Mouse (Mus musculus): ENCODE measurements around the gene Ube2v1. TPM values are rescaled to one million over a fixed set of nuclear protein-coding genes. Genes with fewer than 3 reads are reported as not detected.
"Not testable (repeated sequence)": the region's sequence is repeated elsewhere in the genome, so short reads cannot be mapped to it uniquely, and the experiment has no call there.

Gene Ube2v1
- polyA plus RNA-seq, 1 experiment from 2014 or later: 218 TPM

- ATAC-seq (replicated peaks; ENCODE audit: extremely low read depth, insufficient read depth, low FRiP score): no peak
- Histone ChIP-seq H3K27me3 (ENCODE audit: control insufficient read depth, insufficient read depth, low read length) (no peaks in the 10 kb centered on the region), H3K36me3 (ENCODE audit: control insufficient read depth, insufficient read depth) (peaks cover 31% of the 10 kb centered on the region), H3K9me3 (replicated peaks; ENCODE audit: control insufficient read depth, low read length) (no peaks in the 10 kb centered on the region; the same call in 1 of the 2 replicates), H3K9ac (ENCODE audit: low read length) (no peak overlapping the region), H3K27ac (ENCODE audit: low read length) (no peak overlapping the region), H3K4me1 (ENCODE audit: control insufficient read depth, insufficient read depth, low read length) (peaks cover 15% of the 10 kb centered on the region), H3K4me2 (ENCODE audit: low read depth, low read length) (no peak overlapping the region), H3K4me3 (ENCODE audit: low read length) (no peak overlapping the region)
- WGBS: 48% methylated on average over 4 of the region's 4 CpGs
These were observed 14.4 kb downstream of the Ube2v1 start for GRCm38 (mm10) chr2:167617472-167617871.

- Histone ChIP-seq H3K4me2 (ENCODE audit: low read depth, low read length) (no peak overlapping the region), H3K27me3 (ENCODE audit: control insufficient read depth, insufficient read depth, low read length) (no peaks in the 10 kb centered on the region), H3K9me3 (replicated peaks; ENCODE audit: control insufficient read depth, low read length) (no peaks in the 10 kb centered on the region; the same call in 1 of the 2 replicates), H3K9ac (ENCODE audit: low read length) (no peak overlapping the region), H3K36me3 (ENCODE audit: control insufficient read depth, insufficient read depth) (peaks cover 31% of the 10 kb centered on the region), H3K4me3 (ENCODE audit: low read length) (no peak overlapping the region), H3K27ac (ENCODE audit: low read length) (no peak overlapping the region), H3K4me1 (ENCODE audit: control insufficient read depth, insufficient read depth, low read length) (peaks cover 11% of the 10 kb centered on the region)
- WGBS: 74% methylated on average over 3 of the region's 3 CpGs
- ATAC-seq (replicated peaks; ENCODE audit: extremely low read depth, insufficient read depth, low FRiP score): no peak
These were observed 14.9 kb downstream of the Ube2v1 start for GRCm38 (mm10) chr2:167617034-167617433.

GRCm38 (mm10) chr2:167613335-167613734, 18.6 kb downstream of the Ube2v1 start:
- not testable (repeated sequence) for H3K27ac ChIP-seq (ENCODE audit: low read length); H3K4me3 ChIP-seq (ENCODE audit: low read length); H3K4me1 ChIP-seq (ENCODE audit: control insufficient read depth, insufficient read depth, low read length); H3K9me3 ChIP-seq (replicated peaks; ENCODE audit: control insufficient read depth, low read length); ATAC-seq (replicated peaks; ENCODE audit: extremely low read depth, insufficient read depth, low FRiP score); H3K9ac ChIP-seq (ENCODE audit: low read length); H3K27me3 ChIP-seq (ENCODE audit: control insufficient read depth, insufficient read depth, low read length); H3K4me2 ChIP-seq (ENCODE audit: low read depth, low read length)
- 94% methylated on average over 7 of the region's 7 CpGs for WGBS
- H3K36me3 ChIP-seq (ENCODE audit: control insufficient read depth, insufficient read depth): peaks cover 41% of the 10 kb centered on the region

GRCm38 (mm10) chr2:167612122-167612521, 19.8 kb downstream of the Ube2v1 start:
- WGBS: 94% methylated on average over 14 of the region's 14 CpGs

GRCm38 (mm10) chr2:167611287-167611686, 20.6 kb downstream of the Ube2v1 start:
- H3K4me2 ChIP-seq (ENCODE audit: low read depth, low read length): no peak overlapping the region
- 75% methylated on average over 10 of the region's 10 CpGs for WGBS
- no peak for ATAC-seq (replicated peaks; ENCODE audit: extremely low read depth, insufficient read depth, low FRiP score)
- no peaks in the 10 kb centered on the region; the same call in 1 of the 2 replicates for H3K9me3 ChIP-seq (replicated peaks; ENCODE audit: control insufficient read depth, low read length)
- no peak overlapping the region for H3K27ac ChIP-seq (ENCODE audit: low read length)
- H3K9ac ChIP-seq (ENCODE audit: low read length): no peak overlapping the region
- peaks cover 4% of the 10 kb centered on the region for H3K4me1 ChIP-seq (ENCODE audit: control insufficient read depth, insufficient read depth, low read length)
- no peaks in the 10 kb centered on the region for H3K27me3 ChIP-seq (ENCODE audit: control insufficient read depth, insufficient read depth, low read length)
- peaks cover 33% of the 10 kb centered on the region for H3K36me3 ChIP-seq (ENCODE audit: control insufficient read depth, insufficient read depth)
- H3K4me3 ChIP-seq (ENCODE audit: low read length): no peak overlapping the region

More at GRCm38 (mm10) chr2:167612122-167612521, 19.8 kb downstream of the Ube2v1 start:
- H3K9me3 ChIP-seq (replicated peaks; ENCODE audit: control insufficient read depth, low read length): no peaks in the 10 kb centered on the region; the same call in 1 of the 2 replicates
- no peak overlapping the region for H3K27ac ChIP-seq (ENCODE audit: low read length)
- H3K4me1 ChIP-seq (ENCODE audit: control insufficient read depth, insufficient read depth, low read length): peaks cover 5% of the 10 kb centered on the region
- no peak overlapping the region for H3K4me2 ChIP-seq (ENCODE audit: low read depth, low read length)
- H3K4me3 ChIP-seq (ENCODE audit: low read length): no peak overlapping the region
- peaks cover 42% of the 10 kb centered on the region for H3K36me3 ChIP-seq (ENCODE audit: control insufficient read depth, insufficient read depth)
- no peaks in the 10 kb centered on the region for H3K27me3 ChIP-seq (ENCODE audit: control insufficient read depth, insufficient read depth, low read length)
- no peak overlapping the region for H3K9ac ChIP-seq (ENCODE audit: low read length)
- ATAC-seq (replicated peaks; ENCODE audit: extremely low read depth, insufficient read depth, low FRiP score): no peak

GRCm38 (mm10) chr2:167606745-167607123, 25.2 kb downstream of the Ube2v1 start:
- Histone ChIP-seq H3K9ac (ENCODE audit: low read length) (no peak overlapping the region), H3K9me3 (replicated peaks; ENCODE audit: control insufficient read depth, low read length) (no peaks in the 10 kb centered on the region), H3K36me3 (ENCODE audit: control insufficient read depth, insufficient read depth) (peaks cover 12% of the 10 kb centered on the region), H3K4me2 (ENCODE audit: low read depth, low read length) (no peak overlapping the region), H3K27me3 (ENCODE audit: control insufficient read depth, insufficient read depth, low read length) (no peaks in the 10 kb centered on the region), H3K4me1 (ENCODE audit: control insufficient read depth, insufficient read depth, low read length) (peaks cover 6% of the 10 kb centered on the region), H3K4me3 (ENCODE audit: low read length) (no peak overlapping the region), H3K27ac (ENCODE audit: low read length) (no peak overlapping the region)
- 68% methylated on average over 4 of the region's 4 CpGs for WGBS
- no peak for ATAC-seq (replicated peaks; ENCODE audit: extremely low read depth, insufficient read depth, low FRiP score)

GRCm38 (mm10) chr2:167605817-167606744, 25.8 kb downstream of the Ube2v1 start:
- no peak overlapping the region for H3K4me2 ChIP-seq (ENCODE audit: low read depth, low read length)
- H3K27ac ChIP-seq (ENCODE audit: low read length): no peak overlapping the region
- ATAC-seq (replicated peaks; ENCODE audit: extremely low read depth, insufficient read depth, low FRiP score): no peak
- no peaks in the 10 kb centered on the region for H3K27me3 ChIP-seq (ENCODE audit: control insufficient read depth, insufficient read depth, low read length)
- H3K9me3 ChIP-seq (replicated peaks; ENCODE audit: control insufficient read depth, low read length): no peaks in the 10 kb centered on the region
- peaks cover 6% of the 10 kb centered on the region for H3K4me1 ChIP-seq (ENCODE audit: control insufficient read depth, insufficient read depth, low read length)
- 65% methylated on average over 17 of the region's 17 CpGs for WGBS
- H3K36me3 ChIP-seq (ENCODE audit: control insufficient read depth, insufficient read depth): peaks cover 12% of the 10 kb centered on the region
- H3K4me3 ChIP-seq (ENCODE audit: low read length): no peak overlapping the region
- H3K9ac ChIP-seq (ENCODE audit: low read length): no peak overlapping the region

- H3K27ac ChIP-seq (ENCODE audit: low read length): no peak overlapping the region
- H3K4me3 ChIP-seq (ENCODE audit: low read length): no peak overlapping the region
- no peak overlapping the region for H3K4me2 ChIP-seq (ENCODE audit: low read depth, low read length)
- peaks cover 6% of the 10 kb centered on the region for H3K4me1 ChIP-seq (ENCODE audit: control insufficient read depth, insufficient read depth, low read length)
- peaks cover 12% of the 10 kb centered on the region for H3K36me3 ChIP-seq (ENCODE audit: control insufficient read depth, insufficient read depth)
- H3K9ac ChIP-seq (ENCODE audit: low read length): no peak overlapping the region
- 17% methylated on average over 11 of the region's 11 CpGs for WGBS
- H3K27me3 ChIP-seq (ENCODE audit: control insufficient read depth, insufficient read depth, low read length): no peaks in the 10 kb centered on the region
- no peaks in the 10 kb centered on the region for H3K9me3 ChIP-seq (replicated peaks; ENCODE audit: control insufficient read depth, low read length)
- peak; percentile 61; the same call in 1 of the 2 replicates for ATAC-seq (replicated peaks; ENCODE audit: extremely low read depth, insufficient read depth, low FRiP score)
These were observed 26.6 kb downstream of the Ube2v1 start for GRCm38 (mm10) chr2:167605178-167605794.

GRCm38 (mm10) chr2:167602978-167603377, 28.9 kb downstream of the Ube2v1 start:
- WGBS: 42% methylated on average over 5 of the region's 5 CpGs
- no peaks in the 10 kb centered on the region; the same call in 1 of the 2 replicates for H3K27me3 ChIP-seq (ENCODE audit: control insufficient read depth, insufficient read depth, low read length)
- no peaks in the 10 kb centered on the region for H3K9me3 ChIP-seq (replicated peaks; ENCODE audit: control insufficient read depth, low read length)
- ATAC-seq (replicated peaks; ENCODE audit: extremely low read depth, insufficient read depth, low FRiP score): peak; percentile 17; the same call in 1 of the 2 replicates
- no peak overlapping the region for H3K4me2 ChIP-seq (ENCODE audit: low read depth, low read length)
- H3K36me3 ChIP-seq (ENCODE audit: control insufficient read depth, insufficient read depth): peaks cover 3% of the 10 kb centered on the region; the same call in 1 of the 2 replicates
- H3K4me3 ChIP-seq (ENCODE audit: low read length): no peak overlapping the region
- H3K27ac ChIP-seq (ENCODE audit: low read length): no peak overlapping the region
- no peak overlapping the region for H3K9ac ChIP-seq (ENCODE audit: low read length)
- peaks cover 2% of the 10 kb centered on the region for H3K4me1 ChIP-seq (ENCODE audit: control insufficient read depth, insufficient read depth, low read length)

All from heart, embryonic 16.5 days (tissue).